Mouse (Mus musculus) ES-CJ7 (cell line): ENCODE results near the gene Zbtb38.
A peak's percentile ranks its signal among the peaks of the same experiment; 100 is the strongest.

Source experiments
- DNase-seq: peaks from one replicate; pipeline ENCODE4 v3.0.0; 2011; ENCODE audit warnings: low read depth, low spot score

Zbtb38 gene

DNA sequence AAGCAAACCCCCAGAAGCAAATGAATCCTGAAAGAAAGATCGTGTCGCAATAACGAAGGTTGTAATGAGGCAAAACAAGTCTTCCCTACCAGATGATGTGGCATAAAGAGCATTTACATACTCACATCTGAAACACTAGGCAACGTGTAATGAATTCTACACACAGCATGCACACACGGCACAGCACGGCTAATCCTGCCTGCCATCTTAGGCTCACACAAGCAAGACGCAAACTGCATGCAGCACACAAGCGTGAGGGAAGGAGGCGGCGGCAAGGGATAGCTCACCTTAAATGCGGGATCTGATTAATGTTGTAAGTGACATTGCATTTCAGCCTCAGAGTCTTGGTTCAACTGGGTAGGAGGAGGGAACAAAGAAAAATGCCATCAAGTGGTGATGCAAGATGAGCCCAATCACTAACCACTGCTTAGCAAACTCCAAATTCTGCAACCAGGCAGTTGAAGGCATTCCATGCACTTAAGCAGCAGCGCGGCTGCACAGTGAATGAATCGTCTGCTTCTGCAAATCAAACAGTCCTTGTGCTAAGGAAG, 20.6 kb downstream of the Zbtb38 start:
- DNase-seq: no peak

DNA sequence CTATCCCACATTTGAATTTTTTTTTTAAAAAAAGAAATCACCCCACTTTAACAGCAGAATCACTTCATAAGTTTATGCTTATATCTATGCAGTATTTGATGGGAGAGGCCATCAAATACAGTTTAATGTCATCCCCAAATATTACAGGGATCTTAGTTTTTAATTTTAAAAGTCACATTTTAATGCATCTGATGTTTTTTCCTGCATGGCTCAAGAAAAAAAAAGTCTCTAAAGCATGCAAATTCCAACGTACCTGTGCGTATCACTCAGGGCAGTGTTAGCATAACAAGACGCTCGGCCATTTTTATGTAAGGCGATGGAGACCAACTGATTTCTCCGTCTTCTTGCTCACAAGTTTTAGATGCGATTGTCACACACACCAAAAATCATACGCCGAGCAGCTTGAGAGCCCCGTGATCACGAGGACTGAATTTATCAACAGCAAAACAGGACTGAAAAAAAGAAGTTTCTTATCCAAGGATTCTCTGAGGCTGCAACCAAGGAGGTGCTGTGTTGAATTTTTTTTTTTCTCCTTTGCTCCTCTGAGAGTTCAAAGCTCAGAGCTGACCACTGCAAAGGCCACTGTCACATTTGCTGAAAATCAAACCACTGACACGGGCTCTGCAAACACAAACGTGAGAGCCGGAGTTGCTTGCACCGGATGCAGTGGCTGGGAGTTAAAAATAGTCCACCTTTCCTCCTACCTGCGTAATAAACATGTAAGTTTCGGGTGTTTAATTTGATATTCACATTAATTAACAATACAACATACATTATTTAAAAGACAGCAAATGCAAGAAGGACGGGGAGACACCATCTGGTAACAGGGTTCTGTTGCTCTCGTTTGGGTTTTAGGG, 21.4 kb downstream of the Zbtb38 start:
- DNase-seq: no peak

DNA sequence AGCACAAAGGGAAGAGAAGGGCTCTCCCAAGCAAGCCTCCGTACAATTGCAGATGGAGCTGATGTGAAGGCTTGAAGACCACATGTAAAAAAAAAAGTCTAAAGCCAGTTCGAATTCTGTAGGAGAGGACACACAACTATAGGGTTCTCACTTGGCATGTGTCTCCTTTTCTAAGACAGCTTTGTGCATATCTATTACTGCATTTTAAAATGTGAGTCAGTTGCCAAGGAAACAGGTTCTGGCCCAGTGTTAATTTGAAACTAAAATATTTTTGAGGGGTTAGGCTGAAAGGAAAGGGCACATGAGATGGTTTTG, 22.4 kb downstream of the Zbtb38 start:
- no peak for DNase-seq

DNA sequence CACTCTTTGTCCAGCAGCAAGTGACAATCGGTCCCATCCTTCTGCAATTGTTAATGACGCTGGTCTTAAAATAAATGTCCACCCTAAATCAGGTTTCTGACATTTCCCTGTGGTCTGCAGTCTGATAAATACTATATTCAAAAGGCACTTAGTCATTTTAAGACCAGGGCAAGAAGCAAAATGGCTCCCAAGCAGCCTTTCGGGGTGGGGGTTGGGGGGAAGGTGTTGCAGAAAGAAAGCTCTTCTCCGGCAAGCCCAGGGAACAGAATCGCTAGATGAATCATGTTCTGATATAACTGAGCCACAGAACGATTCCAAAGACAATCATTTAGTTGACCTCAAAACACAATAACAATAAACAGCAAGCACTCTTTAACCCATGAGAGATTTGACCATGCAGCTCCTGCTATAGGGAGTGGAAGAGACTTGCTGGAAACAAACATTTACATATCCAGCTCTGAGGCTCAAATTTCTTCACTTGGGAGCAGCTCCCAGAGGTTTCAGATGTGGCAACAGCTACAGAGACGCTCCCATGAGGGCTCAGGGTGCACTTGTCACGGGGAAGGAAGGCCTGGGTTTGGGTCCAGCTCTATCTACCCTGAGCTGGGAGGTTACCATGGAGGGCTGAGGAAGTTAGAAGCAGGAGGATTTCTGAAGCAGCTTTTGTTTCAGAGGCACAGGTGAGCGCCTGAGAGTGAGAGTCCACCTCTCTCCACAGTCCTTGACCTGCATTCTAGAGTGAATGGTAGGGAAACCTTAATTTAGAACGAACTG, 22.9 kb downstream of the Zbtb38 start:
- peak; percentile 53 for DNase-seq

DNA sequence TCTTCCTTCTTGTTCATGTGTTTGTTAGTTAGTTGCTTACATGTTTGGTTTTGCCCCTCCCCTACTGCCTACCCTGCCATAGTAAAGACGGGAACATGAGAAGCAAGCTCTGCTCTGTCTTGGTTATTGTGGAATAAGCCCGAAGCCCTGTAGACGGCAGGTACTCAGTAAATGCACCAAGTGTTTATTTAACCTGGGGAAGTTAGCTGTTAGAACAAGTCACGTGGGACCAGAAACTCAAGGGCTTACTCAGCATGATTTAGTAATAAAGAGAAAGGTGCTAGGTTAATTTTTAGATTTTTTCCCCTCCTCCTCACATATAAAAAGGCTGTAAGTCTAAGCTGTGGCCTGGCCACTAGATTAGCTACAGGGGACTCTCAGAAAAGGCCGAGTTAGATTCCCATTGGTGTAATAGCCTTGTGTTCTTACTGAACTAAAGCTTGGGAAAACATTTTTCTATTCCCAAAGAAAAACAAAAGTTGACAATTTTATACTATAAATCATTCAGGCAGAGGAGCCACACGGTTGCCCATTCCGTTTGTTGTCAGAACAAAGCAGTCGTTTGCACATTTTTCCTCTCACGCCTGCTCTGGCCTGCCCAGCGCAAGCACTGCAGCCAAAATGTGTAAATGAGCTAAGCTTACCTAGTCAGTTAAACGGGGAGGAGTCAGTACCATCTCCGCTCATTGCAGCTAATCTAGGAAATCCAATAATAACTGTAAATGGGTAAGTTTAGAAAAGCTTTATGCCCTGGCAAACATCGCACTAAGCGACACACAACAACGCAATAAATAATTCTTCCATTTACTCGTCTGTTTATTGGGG, 24.1 kb downstream of the Zbtb38 start:
- DNase-seq: no peak

DNA sequence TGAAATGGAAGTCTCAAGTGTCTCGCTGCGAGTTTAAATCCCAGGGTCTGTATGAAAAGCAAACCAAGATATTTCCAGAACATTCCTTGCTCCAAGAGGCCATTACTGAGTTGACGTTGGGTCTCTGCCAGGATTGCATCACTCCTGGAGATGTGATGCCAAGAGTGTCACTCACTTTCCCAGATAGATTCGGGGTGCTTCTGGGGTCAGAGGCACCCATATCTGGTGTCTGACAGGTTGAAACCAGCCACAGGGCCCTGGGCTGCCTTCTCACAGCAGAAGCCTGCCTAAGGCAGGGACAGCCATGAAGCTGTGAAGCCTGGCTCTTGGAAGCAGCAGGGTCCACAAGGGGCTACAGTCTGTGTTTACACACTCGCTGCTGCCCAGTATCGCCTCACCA, 24.9 kb downstream of the Zbtb38 start:
- no peak for DNase-seq

DNA sequence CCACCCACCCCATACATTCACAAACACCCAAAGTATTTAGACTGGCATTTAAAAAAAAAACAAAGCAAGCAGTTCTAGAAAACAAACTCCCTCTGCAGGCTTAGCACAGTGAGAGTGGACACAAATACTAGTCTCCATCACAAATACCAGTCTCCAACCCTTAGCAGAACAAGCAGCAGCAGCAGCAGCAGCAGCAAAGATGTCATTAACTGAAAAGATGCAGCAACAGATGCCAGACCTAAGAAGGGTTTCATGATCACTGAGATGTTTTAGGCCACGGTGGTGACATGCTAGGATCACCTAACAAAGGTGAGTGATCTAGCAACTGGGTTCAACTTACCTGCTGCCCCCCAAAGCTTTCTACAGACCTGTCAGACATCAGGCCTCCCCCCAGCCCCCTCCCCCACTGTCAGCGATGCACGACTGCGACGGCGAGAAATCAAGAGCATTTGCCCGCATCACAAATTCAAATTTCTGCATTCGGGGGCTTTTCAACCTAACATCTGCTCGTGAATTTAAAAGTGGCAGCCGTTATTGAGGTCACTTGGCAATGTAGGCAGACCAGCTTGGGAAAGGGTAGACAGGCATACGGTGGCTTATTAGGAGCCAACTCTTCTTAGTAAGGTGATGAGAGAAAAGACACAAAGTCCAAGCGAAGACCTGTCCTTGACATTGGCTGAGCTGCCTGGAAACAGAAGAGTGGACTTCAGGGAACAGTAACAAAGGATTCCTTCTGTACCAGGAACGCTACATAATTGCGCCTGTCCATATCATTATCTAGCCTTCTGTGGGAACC, 26.1 kb downstream of the Zbtb38 start:
- no peak for DNase-seq

DNA sequence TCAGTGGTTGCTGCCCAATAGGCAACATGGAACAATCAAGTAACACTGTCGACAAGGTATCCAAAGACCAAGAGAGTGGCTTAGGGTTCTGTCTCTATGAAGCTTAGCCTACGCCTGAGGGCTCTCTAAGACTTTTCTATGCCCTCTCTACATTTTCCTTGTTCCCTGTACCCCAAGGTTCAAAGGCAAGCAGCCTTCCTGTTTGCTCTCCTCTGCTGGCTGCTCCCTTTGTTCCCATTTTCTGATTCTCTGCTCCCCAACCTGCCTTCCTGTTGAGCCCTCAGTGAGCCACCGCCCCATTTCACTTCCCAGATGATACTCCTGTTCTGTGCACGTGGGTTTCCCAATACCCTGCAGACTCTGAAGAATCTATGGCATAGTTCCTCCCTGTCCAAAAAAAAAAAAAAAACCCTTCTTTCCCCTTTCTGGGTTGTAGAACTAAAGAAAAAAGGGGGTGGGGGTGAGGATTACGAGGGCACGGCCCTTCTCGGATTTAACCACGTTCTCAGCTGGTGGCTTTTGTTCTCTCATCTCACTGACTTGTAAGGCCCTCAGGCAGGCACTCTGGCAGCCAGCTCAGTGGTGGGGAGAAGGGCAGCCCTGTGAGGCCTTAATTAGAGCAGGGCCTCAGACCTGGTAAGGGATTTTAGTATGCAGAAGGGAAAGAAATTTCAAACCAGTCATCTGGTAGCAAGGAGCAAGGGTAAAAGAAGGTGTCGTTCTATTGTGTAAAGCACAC, 26.9 kb downstream of the Zbtb38 start:
- peak; percentile 88 for DNase-seq

DNA sequence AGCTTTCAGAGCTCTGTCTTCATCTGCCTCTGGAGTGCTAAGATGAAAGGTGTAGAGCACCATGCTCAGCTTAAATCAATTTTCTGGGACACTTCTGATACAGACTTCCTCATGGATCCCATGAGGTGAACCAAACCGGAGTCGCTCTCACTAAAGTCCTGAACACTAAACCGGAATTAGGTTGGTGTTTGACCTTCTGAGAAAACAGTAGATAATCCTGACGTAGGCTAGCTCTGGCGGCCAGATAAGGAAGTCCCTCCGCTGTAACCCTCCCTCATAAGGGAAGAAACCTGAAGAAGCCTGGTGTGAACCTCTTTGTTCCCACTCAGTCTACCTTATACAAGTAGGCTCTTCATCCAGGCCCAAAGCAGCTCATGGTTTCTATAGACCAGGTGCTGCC, 29.0 kb downstream of the Zbtb38 start:
- no peak for DNase-seq

DNA sequence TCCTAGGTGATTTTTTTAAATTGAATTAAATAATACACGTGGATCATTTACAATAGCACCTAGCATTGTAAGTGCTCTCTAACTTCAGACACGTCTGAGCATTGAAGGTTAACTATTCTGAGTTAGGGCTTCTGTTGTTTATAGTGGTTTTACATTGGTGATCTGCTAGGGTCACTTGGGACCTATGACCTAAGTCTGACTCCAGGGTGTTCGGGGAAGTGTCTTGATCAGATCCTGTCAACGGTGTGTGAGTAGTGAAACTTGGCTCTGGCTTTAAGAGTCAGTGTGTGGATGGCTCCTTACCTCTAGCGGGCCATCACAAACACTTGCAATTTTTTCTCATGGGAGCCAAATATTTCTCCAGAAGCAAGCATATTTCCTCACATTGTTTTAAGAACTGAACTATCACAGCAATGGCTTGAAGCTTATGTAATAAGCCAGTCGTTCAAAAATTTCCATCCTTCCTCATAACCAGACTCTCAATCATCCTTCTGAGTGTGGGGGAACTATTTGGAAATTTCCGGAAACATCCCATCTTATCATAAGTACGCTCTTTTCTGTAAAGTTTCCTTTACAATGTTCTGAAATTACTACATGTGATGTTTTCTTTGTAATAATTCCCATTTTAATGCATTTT, 31.4 kb downstream of the Zbtb38 start:
- no peak for DNase-seq

DNA sequence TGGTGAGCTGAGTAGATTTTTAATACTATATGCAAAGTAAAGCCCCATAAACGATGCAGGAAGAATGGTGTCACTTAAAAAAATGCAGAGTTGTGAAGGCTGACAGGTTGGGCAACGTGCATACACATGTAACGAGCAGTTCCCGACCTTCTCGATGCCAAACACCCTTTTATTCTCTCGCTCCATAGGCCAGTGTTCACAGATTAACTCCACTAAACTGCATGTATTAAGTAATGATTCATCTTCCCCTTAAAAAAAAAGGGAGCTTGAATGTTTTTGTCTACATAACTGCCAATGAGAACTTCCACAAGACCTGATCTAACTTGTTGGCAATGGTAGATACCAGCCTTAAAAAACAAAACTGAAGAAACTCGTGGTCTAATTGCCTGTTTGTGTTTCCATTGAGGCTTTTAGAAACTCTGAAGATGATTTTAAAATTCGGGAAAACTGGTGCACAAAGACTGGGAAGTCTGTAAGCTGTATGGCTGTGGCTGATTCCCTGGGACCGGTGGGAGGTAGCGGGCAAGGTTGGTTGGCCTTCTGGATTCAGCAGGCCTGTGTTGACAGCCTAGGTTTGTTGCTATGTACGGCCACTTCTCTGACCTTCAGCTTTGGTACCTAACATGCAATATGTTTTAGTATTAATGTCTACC, 32.0 kb downstream of the Zbtb38 start:
- no peak for DNase-seq

DNA sequence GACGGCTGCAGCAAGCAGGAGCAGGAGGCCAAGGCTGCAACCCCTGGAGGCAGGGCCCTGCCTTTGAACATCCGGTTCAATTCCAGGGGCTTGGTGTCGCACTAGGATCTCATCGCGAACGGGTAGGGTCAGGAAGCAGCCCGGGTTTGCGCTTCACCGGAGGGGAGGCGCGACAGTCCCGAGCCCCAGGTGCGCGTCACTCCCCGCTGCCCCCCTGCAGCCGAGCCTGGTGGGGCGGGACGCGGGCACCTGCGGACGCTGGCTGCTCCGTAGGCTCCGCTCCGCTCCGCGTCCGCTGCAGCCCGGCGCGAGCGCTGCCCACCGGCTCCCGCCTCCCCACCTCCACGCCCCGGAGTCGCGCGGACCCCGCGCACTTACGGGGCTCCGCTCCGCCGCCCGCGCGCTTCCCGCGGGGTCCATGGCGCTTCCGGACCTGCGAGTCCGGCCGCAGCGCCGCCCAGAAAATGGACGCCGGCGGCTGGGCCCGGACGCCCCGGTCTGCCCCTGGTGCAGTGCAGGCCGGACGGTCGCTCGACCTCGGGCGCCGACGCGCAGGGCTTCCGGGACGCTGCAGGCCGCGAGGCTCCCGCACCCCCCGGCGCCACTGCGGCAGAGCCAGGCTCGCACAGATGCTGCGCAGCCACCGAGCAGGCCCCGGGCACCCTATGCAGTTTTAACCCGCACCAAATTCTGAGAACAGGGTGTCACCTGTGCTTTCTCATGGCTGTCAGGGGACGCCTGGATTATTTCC, 33.0 kb downstream of the Zbtb38 start:
- DNase-seq: peak; percentile 71

DNA sequence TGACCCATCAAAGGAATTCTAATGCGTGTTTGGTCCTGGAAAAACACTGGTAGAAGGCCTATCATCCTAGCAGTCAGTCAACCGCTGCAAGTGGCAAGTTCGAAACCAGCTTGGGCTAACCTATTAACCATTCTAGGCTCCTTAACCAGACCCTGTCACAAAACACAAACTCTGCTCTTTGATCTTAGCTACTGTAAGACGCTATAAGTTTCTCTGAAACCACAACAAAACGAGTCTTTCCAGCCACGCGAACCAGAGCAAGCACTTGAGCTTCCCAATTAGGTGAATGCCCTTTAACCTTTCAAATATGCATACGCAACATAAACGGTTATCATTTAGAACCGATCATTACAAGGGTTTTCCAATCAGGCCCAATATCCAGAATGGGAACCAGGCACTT, 33.7 kb downstream of the Zbtb38 start:
- no peak for DNase-seq

DNA sequence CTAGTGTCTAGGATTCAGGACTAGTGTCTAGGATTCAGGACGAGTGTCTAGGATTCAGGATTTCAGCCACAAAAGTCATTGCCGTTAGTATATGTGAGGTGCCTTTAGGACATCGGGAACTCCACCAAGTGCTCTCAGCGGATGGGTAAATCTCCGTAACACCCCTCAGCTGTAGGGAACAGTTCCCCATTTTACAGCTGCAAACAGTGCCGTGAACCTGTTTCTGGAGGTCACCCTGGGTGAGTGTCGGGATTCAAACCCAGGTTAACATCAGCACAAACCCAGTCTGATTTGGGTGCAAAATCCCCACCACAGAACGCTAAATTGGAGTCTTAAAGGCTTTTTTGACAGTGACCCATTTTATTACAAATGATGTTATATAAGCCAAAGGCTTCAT, 34.2 kb downstream of the Zbtb38 start:
- no peak for DNase-seq

DNA sequence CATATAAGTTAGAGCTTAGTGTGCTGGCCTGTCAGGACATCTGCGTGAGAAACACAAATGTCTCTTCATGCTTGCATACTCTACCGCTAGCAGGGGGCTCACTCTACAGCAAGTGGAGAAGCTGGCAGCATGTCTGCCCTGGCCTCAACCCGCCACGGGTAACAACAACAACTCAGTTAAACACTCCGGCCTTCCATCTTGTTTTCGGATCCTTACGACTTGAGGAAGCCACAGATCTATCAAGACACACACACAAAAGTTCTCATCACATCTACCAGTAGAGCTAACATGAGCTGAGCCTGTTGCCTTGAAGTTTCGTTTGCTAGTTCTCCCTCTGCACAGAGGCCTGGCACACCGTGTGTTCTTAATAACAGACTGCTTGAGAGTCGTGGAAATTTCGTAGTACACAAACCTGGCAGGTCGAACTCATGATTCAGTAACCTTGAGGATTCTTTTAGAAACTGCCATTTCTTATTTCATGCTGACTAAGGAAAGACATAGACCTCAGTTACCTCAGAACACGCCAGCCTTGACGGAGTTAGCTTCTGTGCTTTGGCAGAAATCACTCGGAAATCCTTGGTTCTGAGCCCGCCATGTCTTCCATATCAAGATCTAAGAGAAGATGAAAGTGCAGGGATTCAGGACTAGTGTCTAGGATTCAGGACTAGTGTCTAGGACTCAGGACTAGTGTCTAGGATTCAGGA, 34.8 kb downstream of the Zbtb38 start:
- DNase-seq: no peak

DNA sequence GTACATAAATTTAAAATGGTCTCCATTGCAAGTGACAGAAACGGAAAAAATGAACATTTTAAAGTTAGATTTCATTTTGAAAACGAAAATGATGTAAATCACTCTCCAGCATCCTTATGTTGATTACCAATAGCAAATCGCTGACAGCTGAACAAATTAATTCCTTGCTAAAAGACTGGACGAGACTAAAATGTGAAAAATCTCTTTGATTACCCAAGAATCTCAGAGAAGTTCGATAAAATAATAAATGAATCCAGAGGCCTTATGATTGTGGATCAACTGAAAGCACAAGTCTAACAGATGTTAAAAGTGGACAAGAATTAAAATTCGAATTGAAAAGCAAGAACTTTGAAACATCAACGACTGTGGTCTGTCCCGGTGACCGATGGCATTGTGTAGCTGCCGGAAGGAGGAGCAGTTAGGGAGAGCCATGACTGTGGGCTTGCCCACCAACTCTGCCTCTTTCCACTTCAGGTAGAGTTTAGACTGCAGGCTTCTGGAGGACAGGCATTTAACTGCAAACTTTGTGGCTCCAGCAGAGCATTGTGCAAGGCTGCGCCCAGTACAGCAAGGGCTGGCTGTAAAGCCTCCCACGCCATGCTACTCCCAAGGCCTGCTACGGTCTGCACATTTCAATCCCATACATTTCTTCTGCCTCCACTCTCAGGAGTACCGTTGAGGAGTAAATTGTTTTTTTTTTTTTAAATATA, 35.7 kb downstream of the Zbtb38 start:
- DNase-seq: no peak

DNA sequence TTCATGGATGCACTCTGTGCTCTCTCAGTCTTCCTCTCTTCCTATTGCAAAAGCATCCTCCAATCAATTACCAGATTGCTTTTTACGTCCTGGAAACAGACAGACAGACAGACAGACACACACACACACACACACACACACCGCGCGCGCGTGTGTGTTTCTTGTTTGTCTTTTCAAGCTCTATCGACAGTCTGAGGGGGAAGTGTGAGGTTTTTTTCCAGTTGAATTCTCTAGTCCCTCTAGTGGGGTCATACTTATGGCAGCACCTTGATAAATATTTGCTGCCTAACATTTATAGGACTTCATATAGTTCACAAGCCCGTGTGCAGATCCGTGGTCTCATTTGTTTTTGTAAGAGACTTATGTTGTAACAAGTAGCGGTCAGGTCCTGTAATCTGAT, 36.5 kb downstream of the Zbtb38 start:
- no peak for DNase-seq

DNA sequence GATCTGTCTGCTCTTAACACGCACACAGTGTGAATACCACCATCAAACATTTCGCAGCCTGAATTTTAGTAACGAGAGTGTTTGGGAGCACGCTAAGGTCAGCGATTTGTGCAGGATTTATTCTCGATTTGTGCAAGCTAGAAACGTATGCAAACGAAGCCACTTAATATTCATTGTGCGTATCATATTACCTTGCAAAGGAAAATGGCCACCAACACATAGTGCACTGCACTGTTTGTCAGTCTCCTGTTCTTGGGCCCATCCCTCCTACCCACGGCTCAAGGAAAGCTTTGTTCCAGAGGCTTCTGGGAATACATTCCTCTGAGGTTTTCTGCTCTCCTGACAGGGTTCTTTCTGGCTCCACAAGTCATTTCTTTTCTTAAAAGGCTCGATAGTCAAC, 37.5 kb downstream of the Zbtb38 start:
- no peak for DNase-seq
